Mouse (Mus musculus) lung, adult 2 months (tissue): ENCODE data around the gene Rad51ap2. TPM values are rescaled to one million over a fixed set of nuclear protein-coding genes. Genes with fewer than 3 reads are reported as not detected.

Experiments
- DNase-seq: peaks from one replicate; pipeline ENCODE4 v3.0.0; 2022
- H3K4me1 ChIP-seq: fragments of 200-500 bp; 2 replicates; pipeline ENCODE4 v1.6.1; 2011; ENCODE audit warnings: low read length; ENCODE audit not compliant: control insufficient read depth, insufficient read depth
- H3K4me3 ChIP-seq: fragments of 200-500 bp; replicated peaks from 2 replicates; pipeline ENCODE3; 2011; ENCODE audit warnings: low read depth, mild to moderate bottlenecking, control low read depth, low read length; ENCODE audit errors: extremely low read depth
- CTCF ChIP-seq: fragments of 200-500 bp; IDR thresholded peaks from 2 replicates; pipeline ENCODE4 v1.5.1; 2011; ENCODE audit warnings: mild to moderate bottlenecking, low read length, control low read depth; ENCODE audit not compliant: insufficient read depth
- POLR2A ChIP-seq: fragments of 200-500 bp; IDR thresholded peaks from 2 replicates; pipeline ENCODE4 v1.6.1; 2011; ENCODE audit warnings: low read depth, mild to moderate bottlenecking, control low read depth, low read length, borderline replicate concordance; ENCODE audit errors: extremely low read depth
- WGBS: fragments of 180-500 bp; shearing (Covaris S2); methylation state at CpG from one replicate; pipeline ENCODE4 v1.1.7; 2018; 5-methylcytosine and 5-hydroxymethylcytosine counted together
- polyA plus RNA-seq: library from polyadenylated mRNA; depleted of rRNA; stranded (reverse); fragments of >200 nt; gene quantifications from 2 replicates; pipeline ENCODE4 v1.2.3, GENCODE M21; 2012; rRNA removed

Rad51ap2 gene
- polyA plus RNA-seq, 1 experiment, result not detected

DNA sequence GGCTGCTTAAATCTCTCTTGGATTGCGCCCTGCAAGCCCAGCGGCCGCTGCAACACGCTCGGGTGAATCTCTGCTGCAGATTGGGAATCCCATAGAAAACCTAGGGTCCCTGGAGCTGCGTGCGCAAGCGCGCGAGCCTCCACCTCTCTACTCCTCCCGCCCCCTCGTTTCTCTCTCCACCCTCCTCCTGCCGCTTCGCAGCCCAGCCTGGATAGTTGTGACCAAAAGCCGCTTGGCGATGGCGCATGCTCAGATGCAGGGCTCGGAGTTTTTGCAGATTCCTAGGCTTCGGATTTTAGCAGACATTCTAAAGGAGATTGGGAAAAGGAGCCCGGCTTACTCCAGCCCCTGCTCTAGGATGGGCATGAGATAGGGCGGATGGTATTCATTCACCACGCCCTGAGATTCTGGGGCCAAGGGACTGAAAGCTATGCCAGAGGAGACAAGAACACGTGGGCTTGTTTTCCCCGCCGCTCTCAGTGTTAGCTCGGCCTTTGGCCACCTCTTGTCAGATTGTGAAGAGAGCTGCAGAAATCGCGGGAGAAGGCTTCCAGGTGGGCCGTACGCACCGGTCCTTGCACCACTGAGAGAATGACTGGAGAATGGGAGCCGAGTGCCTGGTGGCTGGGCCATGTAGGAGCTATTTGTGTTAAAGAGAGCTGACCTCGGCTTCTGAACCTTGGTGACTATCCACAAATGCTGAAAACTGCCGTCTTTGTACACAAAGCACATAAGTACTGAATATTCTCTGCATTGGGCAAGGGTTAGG, 19.2 kb upstream of the Rad51ap2 start, which contains the start of gene Vsnl1:
Gene Vsnl1 (minus strand): TSS at position 117 of the 769 bp plus-strand sequence.
- no peaks in the 10 kb centered on the region for H3K4me1 ChIP-seq
- H3K4me3 ChIP-seq, result peak within 1 kb of the TSS; percentile 57
- peak; percentile 7 for DNase-seq
- TF ChIP-seq POLR2A (peak; percentile 29; the same call in 1 of the 2 replicates), CTCF (no peak)
- 2% methylated on average over 34 of the region's 34 CpGs for WGBS

DNA sequence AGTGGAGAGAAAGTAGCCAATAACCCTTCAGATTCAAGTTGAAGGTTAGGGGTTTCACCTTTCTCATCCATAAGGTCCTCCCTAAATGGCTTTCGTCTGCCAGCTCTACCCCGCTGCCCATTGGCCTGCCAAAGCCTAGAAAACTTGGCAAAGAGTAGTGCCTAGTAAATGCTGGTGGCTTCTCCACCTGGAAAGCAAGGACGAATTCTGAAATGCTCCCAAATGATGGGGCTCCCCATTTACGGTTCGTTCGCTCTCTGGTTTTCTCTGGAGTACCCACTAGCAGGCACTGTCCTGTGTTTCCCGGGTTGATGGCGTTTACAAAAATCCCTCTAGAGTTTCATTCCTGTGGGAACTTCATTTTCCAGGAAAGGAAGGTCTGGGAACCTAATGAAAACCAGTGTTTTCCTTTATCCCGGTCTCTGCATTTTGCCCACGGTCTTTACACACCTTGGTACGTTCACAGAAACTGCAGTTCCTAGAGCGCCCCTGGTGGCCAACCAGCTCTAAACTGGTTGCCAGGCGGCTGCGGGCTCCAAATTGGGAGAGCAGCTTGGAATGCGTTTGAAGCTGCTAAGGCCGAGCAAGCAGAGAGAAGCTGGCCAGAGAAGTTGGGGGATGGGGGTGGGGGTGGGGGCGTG, 18.5 kb upstream of the Rad51ap2 start:
- WGBS, result 17% methylated on average over 17 of the region's 17 CpGs

GRCm38 (mm10) chr12:11437907-11438447, 17.9 kb upstream of the Rad51ap2 start:
- TF ChIP-seq CTCF (no peak), POLR2A (no peak)
- no peak for DNase-seq
- Histone ChIP-seq H3K4me1 (no peaks in the 10 kb centered on the region), H3K4me3 (no peak overlapping the region)
- 28% methylated on average over 23 of the region's 23 CpGs for WGBS

More for the DNA sequence above, 18.5 kb upstream of the Rad51ap2 start:
- H3K4me1 ChIP-seq, result no peaks in the 10 kb centered on the region
- TF ChIP-seq CTCF, result peak; percentile 37
- no peak for TF ChIP-seq POLR2A
- DNase-seq, result peak; percentile 42
- H3K4me3 ChIP-seq, result no peak overlapping the region

DNA sequence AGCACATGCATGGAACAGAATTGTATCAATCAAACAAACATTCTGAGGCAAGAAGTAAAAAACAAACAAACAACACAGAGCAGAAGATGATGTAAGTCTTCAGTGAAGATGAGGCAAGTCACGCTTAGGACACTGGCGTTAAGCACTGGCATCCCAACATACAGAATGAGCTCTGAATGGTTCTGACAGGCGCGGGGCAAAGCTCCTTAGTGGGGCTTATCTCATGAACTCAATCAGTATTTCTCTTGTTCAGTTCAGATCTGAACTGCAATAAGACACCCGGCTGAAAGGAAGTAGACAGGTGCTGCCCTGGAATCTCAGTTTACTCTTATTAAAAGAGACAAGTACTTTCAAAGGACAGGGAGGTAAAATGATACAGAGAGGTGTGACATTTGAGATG, 1.7 kb upstream of the Rad51ap2 start:
- H3K4me1 ChIP-seq, result no peaks in the 10 kb centered on the region
- no peak overlapping the region for H3K4me3 ChIP-seq
- no peak for DNase-seq
- WGBS, result 67% methylated on average over 5 of the region's 5 CpGs
- TF ChIP-seq CTCF, result no peak
- TF ChIP-seq POLR2A, result no peak

DNA sequence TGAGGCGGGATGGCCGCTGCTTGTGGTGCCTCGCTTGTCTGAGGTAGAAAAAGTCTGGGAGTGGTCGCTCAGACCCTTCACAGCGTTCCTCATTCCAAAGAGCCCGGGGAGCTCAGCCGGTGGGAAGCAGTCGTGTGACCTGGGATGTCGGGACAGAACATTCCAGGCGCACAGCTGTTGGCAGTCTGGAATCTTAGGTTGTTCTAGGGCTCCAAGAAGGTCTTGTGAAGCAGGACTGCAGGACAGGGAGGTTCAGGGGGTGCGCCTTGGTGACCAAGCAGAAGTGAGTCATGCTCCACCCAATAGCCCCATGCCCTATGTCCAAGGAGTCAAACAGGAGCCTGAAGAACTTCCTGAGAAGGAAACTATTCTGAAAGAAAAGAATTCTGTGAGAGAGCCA, 334 bp downstream of the Rad51ap2 start:
- Histone ChIP-seq H3K4me3 (peak overlapping the region; percentile 6), H3K4me1 (no peaks in the 10 kb centered on the region)
- no peak for DNase-seq
- 4% methylated on average over 11 of the region's 11 CpGs for WGBS
- no peak for TF ChIP-seq CTCF
- no peak for TF ChIP-seq POLR2A

DNA sequence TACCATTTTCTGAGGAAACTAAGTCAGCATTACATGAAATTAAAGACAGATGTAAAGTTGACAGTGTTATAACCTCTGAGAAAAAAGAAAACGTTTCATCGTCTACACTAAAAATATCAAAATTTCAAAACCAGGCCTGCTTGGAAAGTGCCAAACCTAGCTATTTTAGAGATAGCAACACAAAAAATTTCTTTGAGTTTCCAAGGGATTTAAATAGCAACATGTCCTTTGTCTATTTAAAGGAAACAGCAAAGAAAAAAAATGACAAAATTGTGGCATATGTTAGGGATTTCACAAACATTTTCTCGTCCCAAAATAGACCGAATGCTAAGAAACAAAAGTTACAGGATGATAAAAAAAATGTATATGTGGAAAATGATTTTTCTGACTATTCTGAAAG, 753 bp downstream of the Rad51ap2 start:
- 70% methylated on average over 4 of the region's 4 CpGs for WGBS
- TF ChIP-seq CTCF, result no peak
- no peak for TF ChIP-seq POLR2A
- no peak overlapping the region for H3K4me3 ChIP-seq
- H3K4me1 ChIP-seq, result no peaks in the 10 kb centered on the region
- DNase-seq, result no peak

Other genes starting within 250 kb of the Rad51ap2 start
- not detected in 2 replicates for gene Msgn1, start 247.1 kb upstream of the Rad51ap2 start, polyA plus RNA-seq
- gene Gen1, start 190.3 kb upstream of the Rad51ap2 start, polyA plus RNA-seq, result 0.08 and 0.17 TPM in 2 replicates
- gene Smc6, start 190.2 kb upstream of the Rad51ap2 start, polyA plus RNA-seq, result 3.8 and 11.1 TPM in 2 replicates
- 3.7 and 8.2 TPM in 2 replicates for gene Vsnl1, start 19.5 kb upstream of the Rad51ap2 start, polyA plus RNA-seq